Mouse (Mus musculus) gastrocnemius, adult 8-10 months (tissue): ENCODE data around the gene Tor4a. TPM values are rescaled to one million over a fixed set of nuclear protein-coding genes. Genes with fewer than 3 reads are reported as not detected.

Source experiments
- DNase-seq, 2 experiments: peaks; one replicate each; pipeline ENCODE4 v3.0.0; 2022; ENCODE audit warnings: low spot score in 2 of 2
- total RNA-seq, 4 experiments: library from RNA; stranded (reverse); gene quantifications; 2 replicates each; pipeline ENCODE4 v1.2.4; 2022

Tor4a gene
- total RNA-seq, 4 experiments from 2014 or later: 0.48 to 0.92 (median 0.76) TPM

GRCm38 (mm10) chr2:25193330-25193770 lies 3.3 kb downstream of the Tor4a start:
- DNase-seq: peak; percentile 69 to 80

- no peak for DNase-seq
Observed at GRCm38 (mm10) chr2:25187841-25188240, 8.8 kb downstream of the Tor4a start.

GRCm38 (mm10) chr2:25186575-25186930 lies 10.1 kb downstream of the Tor4a start:
- no peak for DNase-seq

DNA sequence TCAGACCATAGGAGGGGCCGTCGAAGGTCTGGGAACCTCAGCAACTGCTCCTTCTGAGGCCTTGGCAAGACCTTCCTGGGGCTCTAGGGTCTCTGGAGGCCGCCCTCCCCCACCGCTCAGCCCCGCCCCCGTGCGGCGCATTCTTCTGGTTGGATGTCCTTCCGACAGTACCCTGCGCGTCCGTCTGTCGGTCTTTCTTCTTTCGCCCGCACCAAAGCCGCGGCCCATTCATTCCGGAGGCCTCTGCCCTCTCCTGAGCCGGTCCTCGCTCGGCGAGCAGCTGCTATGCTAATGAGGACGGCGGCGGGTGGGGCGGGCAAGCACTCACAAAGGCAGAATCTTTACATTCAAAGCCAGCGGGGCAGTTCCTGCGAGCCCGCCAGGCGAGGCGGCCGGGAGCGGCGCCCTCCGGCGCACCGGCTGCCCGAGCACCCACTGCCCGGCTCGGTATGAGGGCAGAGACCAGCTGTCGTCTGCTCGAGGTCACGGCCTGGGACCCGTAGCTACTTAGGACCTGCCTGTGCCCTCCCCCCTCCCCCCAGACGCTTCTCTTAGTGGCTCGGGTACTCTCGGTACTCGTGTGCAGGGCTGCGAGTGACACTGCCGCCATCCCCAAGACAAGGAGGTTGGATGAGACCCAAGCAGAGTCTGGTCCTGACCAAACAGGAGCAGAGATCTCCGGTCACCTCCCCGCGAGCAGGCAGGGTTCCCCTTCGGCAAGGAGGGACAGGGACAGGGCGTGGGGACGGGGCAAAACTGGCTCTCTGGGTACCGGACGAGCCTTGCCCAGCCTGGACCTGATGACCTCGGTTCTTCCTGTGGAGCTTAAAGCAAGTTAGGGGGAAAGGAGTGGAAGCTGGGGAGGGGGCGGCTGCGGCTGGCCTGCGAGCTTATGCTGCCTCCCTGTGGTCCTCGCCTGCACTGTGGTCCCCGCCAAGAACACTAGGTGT lies 10.8 kb downstream of the Tor4a start:
- DNase-seq: no peak

DNA sequence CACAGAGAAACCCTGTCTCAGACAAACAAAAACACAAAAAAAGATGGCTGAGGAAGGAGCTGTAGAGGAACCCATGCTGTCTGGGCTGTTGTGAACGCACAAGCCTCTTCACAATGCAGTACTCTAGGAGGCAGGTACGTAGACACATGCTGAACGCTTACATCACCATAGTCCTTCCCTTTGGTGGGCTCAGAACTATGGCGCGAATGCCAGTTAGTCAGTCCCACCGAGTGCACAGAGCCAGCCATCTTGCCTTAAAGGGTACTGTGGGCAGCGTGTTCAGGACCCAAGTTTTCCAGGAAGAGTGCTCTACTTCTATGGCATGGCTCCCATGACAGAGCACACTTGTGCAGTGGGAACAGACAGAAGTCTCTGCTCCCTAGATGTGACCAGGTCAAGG lies 12.2 kb downstream of the Tor4a start:
- no peak for DNase-seq

GRCm38 (mm10) chr2:25183336-25183735 lies 13.3 kb downstream of the Tor4a start:
- no peak for DNase-seq

GRCm38 (mm10) chr2:25182664-25183063 lies 14.0 kb downstream of the Tor4a start:
- no peak for DNase-seq

GRCm38 (mm10) chr2:25181891-25182397 lies 14.7 kb downstream of the Tor4a start:
- no peak for DNase-seq

- DNase-seq: no peak
Observed at GRCm38 (mm10) chr2:25180973-25181890, 15.5 kb downstream of the Tor4a start.

GRCm38 (mm10) chr2:25180478-25180903 lies 16.2 kb downstream of the Tor4a start, which contains the start of gene Nrarp:
Gene Nrarp (plus strand): TSS chr2:25180758.
- peak; percentile 81 to 82 for DNase-seq

DNA sequence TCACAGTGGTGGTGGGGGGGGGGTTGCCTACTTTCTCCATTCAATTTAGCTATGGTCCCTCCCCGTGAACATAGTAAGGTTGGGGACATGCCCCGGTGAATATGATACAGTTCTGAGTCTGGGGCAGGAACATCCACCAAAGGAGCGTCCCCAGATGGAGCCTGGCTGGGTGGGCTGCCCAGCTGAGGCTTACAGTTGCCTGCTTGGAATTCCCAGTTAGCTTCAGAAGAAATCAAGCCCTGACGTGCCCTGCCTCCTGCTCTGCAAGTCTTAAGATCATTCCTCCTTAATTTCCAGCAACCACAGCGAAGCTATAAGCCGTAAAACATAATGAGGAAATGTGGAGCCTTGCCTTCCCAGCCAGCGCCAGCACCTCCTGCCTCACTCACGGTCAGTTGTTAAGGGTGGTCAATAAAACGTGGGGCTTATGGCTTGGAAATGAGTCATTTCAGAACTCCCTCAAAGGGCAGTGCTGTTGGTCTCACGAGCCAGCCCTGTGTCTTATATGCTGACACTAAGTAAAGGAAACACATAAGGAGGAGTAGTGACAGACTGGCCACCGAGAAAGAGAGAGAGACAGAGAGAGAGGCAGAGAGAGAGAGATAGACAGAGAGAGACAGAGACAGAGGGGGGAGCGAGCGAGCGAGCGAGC lies 17.0 kb downstream of the Tor4a start:
- DNase-seq: no peak

DNA sequence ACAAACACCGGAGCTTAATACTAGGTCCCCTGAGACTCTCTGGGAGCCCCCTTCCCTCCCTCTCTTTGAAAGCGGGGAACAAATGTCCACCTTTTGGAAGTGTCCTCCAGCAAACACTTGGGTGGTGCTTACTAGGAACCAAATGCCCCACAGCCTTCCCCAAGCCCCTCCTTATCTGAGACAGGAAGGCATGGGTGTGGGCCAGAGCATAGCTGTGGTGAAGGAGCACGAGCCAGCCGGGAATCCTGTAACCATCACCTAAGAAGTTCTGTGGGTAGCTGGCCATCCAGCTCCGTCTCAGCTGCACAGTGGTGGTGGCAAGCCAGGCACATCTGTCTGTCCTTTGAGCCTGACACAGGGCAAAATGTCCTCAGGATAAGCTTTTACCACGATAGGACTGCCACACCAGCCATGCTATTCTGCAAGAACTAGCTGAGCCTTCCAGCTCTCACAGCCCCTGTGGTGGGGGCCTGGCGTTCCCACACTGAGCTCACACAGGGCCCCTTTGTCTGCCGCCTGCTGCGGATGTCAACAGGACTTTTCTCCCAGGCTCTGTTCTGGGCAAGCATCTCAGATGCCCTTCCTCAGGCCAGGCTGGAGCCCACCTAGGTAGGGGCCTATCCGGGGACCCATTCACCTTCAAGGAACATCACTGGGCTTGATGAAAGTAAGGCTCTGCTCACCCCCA lies 18.3 kb downstream of the Tor4a start:
- no peak for DNase-seq

DNA sequence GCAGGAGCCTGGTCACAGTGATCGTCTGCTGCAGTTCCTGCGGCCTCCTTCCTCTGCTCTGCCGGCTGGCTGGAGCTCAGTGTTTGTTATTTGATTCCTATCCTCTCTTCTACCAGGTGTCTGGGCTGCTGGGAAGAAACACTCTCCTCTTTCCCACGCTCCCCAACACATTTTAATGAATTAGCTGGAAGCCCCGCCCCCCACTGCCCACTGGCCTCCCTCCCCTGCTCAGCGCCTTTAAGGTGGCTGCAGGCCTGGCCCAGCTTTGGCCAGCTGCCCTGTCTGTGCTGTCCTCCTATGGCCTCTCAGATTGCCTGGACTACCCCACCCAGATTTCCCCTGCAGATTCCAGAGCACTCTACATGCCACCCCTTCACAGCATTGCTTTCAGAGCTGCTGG lies 19.0 kb downstream of the Tor4a start:
- DNase-seq: no peak

- no peak for DNase-seq
Observed at GRCm38 (mm10) chr2:25177076-25177475, 19.6 kb downstream of the Tor4a start.

- DNase-seq: no peak
Observed at GRCm38 (mm10) chr2:25176573-25176972, 20.1 kb downstream of the Tor4a start.

- no peak for DNase-seq
Observed at GRCm38 (mm10) chr2:25175690-25176078, 21.0 kb downstream of the Tor4a start.

DNA sequence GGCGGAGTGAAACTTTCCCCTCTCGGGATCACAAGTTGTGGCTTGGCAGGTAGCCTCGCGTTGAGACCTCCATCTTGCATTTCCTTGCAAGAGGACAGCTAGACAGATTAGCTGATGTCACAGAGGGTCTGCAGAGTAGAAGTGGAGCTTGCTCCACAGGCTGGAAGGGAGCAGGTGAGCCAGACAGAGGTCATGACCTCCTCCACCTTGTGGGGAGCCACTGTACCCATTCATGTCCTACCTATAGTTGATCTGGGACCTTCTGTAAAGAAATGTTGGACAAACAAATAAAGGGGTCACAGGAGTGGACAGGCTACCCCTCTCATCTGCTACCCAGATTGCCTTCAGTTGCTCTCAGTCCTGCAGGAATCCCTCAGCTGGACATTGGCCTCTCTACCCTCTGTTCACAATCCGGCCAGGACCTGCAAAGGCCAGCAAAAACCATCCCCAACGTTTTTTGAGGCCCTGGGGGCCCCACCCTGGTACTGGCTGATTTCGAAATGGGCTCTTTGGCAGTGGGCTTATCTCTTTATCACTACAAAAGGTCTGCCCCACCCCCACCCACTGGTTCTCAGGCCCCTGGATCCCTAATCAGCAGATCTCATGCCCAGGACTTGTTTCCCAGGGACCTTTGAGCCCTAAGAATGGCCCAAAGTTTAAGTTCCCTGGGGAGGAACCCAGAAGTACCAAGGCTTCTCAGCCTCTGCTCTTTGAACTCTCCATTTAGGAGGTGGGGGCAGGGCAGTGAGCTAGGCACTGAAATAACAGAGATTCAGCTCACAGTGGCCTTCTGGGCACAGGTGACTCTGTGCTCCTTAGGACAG lies 21.6 kb downstream of the Tor4a start:
- no peak for DNase-seq

GRCm38 (mm10) chr2:25173821-25174220 lies 22.9 kb downstream of the Tor4a start:
- no peak for DNase-seq

GRCm38 (mm10) chr2:25172629-25173028 lies 24.1 kb downstream of the Tor4a start:
- DNase-seq: no peak

GRCm38 (mm10) chr2:25171769-25172153 lies 24.9 kb downstream of the Tor4a start:
- DNase-seq: no peak
